Mouse (Mus musculus): Measurements from ENCODE around the gene Susd2.

DNA sequence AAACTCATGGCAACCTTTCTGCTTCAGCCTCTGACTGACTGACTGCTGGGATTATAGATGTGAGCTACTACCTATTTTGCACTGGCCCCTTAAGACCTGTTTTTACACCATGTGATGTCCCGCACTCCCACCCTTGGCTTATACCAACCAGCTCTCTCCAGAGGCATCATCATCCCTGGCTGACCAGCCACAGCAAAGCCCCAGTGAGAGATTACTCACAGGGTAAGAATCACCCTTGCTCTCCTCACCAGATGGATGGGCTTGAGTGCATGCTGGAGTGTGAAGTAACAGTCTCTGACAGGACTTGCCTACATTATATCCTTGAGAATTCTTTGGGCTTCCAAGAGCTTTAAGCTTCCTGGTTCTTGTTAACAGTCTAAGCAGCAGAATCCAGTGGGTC lies 26.1 kb upstream of the Susd2 start:
- TF ChIP-seq USF2 (conservative IDR thresholded peaks at IDR 0.05; ENCODE audit: low read depth, low read length): no peak
- no peak for TF ChIP-seq CTCF (conservative IDR thresholded peaks at IDR 0.05 in 1 of 2, IDR thresholded peaks at IDR 0.05 in 1 of 2; ENCODE audit: low read depth in 2 of 2, low read length in 2 of 2)
- TF ChIP-seq POLR2A (IDR thresholded peaks at IDR 0.05; ENCODE audit: low read depth, low read length): no peak
- no peak for TF ChIP-seq NELFE (IDR thresholded peaks at IDR 0.05; ENCODE audit: low read depth, low read length)
- no peak for TF ChIP-seq UBTF (IDR thresholded peaks at IDR 0.05; ENCODE audit: low read depth, low read length)
- TF ChIP-seq MAZ (IDR thresholded peaks at IDR 0.05; ENCODE audit: low read depth, low read length): no peak
- TF ChIP-seq JUND (conservative IDR thresholded peaks at IDR 0.05; ENCODE audit: low read depth, low read length): no peak
- no peak for TF ChIP-seq TCF12 (IDR thresholded peaks at IDR 0.05; ENCODE audit: low read depth, low read length)
- TF ChIP-seq KAT2A (IDR thresholded peaks at IDR 0.05; ENCODE audit: insufficient replicate concordance, low read length): no peak
- TF ChIP-seq SMC3 (IDR thresholded peaks at IDR 0.05; ENCODE audit: low read depth, low read length): no peak
- no peak for TF ChIP-seq BHLHE40 (IDR thresholded peaks at IDR 0.05; ENCODE audit: low read depth, low read length)
- no peak for TF ChIP-seq ZKSCAN1 (IDR thresholded peaks at IDR 0.05; ENCODE audit: borderline replicate concordance, low read depth, low read length)
- TF ChIP-seq ZNF384 (IDR thresholded peaks at IDR 0.05; ENCODE audit: low read depth, low read length): no peak

All from CH12.LX (cell line).